Mouse (Mus musculus): ENCODE data around the gene BC024978. TPM values are rescaled to one million over a fixed set of nuclear protein-coding genes. Genes with fewer than 3 reads are reported as not detected.

The BC024978 gene
- polyA plus RNA-seq, 1 experiment = 8.2 TPM

GRCm38 (mm10) chr7:27189271-27189931, 6.2 kb upstream of the BC024978 start:
- TF ChIP-seq GATA1 (IDR thresholded peaks at IDR 0.05; ENCODE audit: low read length) = no peak

- no peak for TF ChIP-seq GATA1 (IDR thresholded peaks at IDR 0.05; ENCODE audit: low read length)
Observed at GRCm38 (mm10) chr7:27192434-27192833, 3.1 kb upstream of the BC024978 start.

GRCm38 (mm10) chr7:27193731-27194130, 1.9 kb upstream of the BC024978 start:
- TF ChIP-seq GATA1 (IDR thresholded peaks at IDR 0.05; ENCODE audit: low read length) = no peak

DNA sequence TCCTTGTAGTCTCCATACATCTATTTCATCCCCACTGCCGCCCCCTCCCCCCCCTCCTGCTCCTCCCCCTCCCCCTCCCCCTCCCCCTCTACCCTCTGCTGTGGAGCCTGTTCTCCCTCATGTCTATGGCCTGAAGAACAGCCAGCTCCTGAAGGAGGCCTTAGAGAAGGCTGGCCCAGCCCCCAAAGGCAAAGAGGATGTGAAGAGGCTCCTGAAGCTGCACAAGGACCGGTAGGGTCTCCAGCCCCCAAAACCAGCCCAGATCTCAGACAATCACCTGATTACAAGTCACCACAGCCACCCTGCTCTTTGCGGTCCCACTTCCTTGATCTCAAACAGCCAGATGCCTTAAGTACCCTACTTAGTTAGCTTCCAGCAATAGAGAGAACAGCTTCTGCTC, 1.6 kb downstream of the BC024978 start:
- no peak for TF ChIP-seq GATA1 (IDR thresholded peaks at IDR 0.05; ENCODE audit: low read length)

- TF ChIP-seq GATA1 (IDR thresholded peaks at IDR 0.05; ENCODE audit: low read length) = no peak
Observed at GRCm38 (mm10) chr7:27197634-27198033, 2.1 kb downstream of the BC024978 start.

GRCm38 (mm10) chr7:27198355-27198754, 2.8 kb downstream of the BC024978 start:
- no peak for TF ChIP-seq GATA1 (IDR thresholded peaks at IDR 0.05; ENCODE audit: low read length)

DNA sequence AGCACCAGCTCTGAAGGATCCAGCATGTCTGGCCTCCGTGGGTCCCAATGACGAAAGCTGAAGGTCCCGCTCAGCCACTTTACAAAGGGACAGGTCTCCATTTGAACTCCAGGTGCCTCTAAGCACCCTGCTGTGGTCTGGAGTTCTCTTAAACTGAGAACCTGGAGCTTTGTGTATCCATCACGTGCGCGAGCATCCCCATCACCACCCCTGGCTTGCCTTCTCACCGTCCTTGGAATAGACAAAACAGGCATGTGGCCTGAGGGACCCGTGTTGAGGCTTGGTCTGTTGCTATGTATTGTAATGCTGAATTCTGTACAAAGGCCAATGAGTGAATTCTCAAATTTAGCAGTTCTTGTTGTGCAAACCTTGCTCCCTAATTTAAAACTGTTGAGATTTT, 3.2 kb downstream of the BC024978 start:
- no peak for TF ChIP-seq GATA1 (IDR thresholded peaks at IDR 0.05; ENCODE audit: low read length)

DNA sequence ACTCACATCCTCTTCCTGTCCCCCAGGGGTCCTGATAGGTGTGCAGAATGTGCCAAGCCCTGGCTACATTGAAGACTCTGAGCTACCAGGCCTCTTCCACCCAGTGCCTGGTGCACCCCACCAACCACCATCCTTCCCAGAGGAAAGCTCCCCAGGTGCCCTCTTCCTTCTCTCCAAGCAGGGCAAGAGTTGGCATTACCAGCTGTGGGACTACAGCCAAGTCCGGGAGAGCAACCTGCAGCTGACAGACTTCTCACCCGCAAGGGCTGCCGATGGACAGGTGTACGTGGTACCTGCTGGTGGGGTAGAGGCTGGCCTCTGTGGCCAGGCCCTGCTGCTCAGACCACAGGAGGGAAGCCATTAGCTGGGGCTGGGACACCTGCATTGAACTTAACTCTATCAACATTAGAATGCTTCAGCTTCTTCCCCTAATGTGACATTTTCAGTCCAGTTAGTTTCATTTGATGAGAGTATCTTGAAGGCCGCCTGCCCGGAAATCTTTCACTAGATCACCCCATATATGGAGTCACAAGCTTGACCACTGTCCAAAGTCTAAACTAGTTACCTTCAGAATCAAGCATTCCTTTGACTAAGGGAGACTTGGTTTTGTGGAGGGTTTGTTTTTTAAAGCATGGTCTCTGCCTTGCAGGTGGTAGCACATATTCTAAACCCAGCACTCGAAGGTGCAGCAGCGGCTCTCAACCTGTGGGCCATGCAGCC, 8.3 kb downstream of the BC024978 start:
- TF ChIP-seq GATA1 (IDR thresholded peaks at IDR 0.05; ENCODE audit: low read length) = no peak

DNA sequence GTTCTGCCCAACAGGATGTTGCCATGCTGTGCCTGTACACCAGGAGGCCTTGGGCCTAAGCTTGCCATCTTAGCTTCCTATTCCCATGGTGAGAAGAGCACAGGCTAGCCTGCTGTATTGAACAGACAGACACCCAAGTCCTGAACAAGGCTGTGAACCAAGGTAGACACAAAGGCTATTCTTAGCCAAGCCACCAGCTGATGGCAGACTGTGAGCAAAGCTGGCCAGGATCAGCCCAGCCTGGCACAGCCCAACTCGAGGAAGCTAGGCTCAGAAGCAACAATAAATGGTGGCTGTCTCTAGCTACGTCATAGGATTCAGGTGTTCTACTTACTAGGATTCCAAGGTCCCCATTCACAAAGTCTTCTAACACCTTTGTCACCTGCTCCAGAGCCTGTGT, 17.0 kb downstream of the BC024978 start:
- no peak for TF ChIP-seq GATA1 (IDR thresholded peaks at IDR 0.05; ENCODE audit: low read length)

GRCm38 (mm10) chr7:27218586-27218985, 23.0 kb downstream of the BC024978 start:
- no peak for TF ChIP-seq GATA1 (IDR thresholded peaks at IDR 0.05; ENCODE audit: low read length)

GRCm38 (mm10) chr7:27219937-27220336, 24.4 kb downstream of the BC024978 start:
- TF ChIP-seq GATA1 (IDR thresholded peaks at IDR 0.05; ENCODE audit: low read length) = no peak

DNA sequence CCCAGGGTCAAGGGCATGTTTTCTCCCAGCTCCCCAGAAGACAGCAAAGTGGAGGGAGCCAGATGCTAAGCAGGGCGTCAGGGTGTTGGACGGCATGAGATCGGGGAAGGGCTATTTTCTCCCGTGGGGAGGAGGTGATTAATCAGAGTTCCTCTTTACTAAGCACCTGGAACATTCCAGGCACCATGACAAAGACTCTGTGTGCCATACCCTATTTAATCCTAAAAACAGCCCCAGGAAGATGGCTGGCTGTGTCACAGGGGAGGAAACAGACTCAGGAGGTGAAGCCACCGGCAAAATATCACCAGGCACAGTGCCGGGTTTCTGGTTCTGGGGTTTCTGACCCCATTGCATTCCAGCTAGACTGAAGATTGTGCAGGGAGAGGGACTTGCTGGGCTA, 26.4 kb downstream of the BC024978 start:
- TF ChIP-seq GATA1 (IDR thresholded peaks at IDR 0.05; ENCODE audit: low read length) = no peak

- TF ChIP-seq GATA1 (IDR thresholded peaks at IDR 0.05; ENCODE audit: low read length) = no peak
Observed at GRCm38 (mm10) chr7:27222538-27222937, 27.0 kb downstream of the BC024978 start.

- TF ChIP-seq GATA1 (IDR thresholded peaks at IDR 0.05; ENCODE audit: low read length) = no peak
Observed at GRCm38 (mm10) chr7:27224877-27225575, 29.4 kb downstream of the BC024978 start.

DNA sequence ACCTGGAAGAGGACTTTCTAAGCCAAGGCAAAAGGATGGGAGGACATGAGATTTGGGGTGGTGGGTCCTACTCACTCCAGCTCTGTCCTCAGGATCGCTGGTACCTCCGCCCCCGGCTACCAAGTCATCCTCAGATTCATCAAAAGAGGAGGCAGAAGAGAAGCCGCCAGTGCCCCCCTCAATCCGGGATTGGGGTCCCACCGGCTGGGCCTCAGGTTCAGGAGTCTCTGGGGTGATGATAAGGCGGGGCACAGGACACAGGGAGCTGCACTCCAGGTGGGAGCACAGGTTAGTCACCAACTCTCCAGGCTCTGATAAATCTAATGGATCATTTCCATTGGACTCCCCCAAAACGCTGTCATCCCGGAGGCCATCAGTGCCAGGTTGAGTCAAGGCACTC, 31.7 kb downstream of the BC024978 start:
- no peak for TF ChIP-seq GATA1 (IDR thresholded peaks at IDR 0.05; ENCODE audit: low read length)

- no peak for TF ChIP-seq GATA1 (IDR thresholded peaks at IDR 0.05; ENCODE audit: low read length)
Observed at GRCm38 (mm10) chr7:27227676-27228075, 32.1 kb downstream of the BC024978 start.
